Mouse (Mus musculus) neural tube, embryonic 14.5 days (tissue): ENCODE data around the gene Sbf2. TPM values are rescaled to one million over a fixed set of nuclear protein-coding genes. Genes with fewer than 3 reads are reported as not detected.

ENCODE experiments used
- ATAC-seq: fragments of 200-750 bp; cut with Nextera tagmentation; 2 replicates; pipeline ENCODE4 v1.8.0; 2017; ENCODE audit warnings: low read depth, mild to moderate bottlenecking, moderate TSS enrichment, moderate library complexity
- H3K27ac ChIP-seq: fragments of 300-500 bp; sonication (generic); 2 replicates; pipeline ENCODE4 v1.5.1; 2014; ENCODE audit warnings: low read depth, mild to moderate bottlenecking, control low read depth, low read length, moderate library complexity, mixed read lengths
- H3K27me3 ChIP-seq: fragments of 300-500 bp; sonication (generic); 2 replicates; pipeline ENCODE4 v1.6.1; 2014; ENCODE audit warnings: low read length; ENCODE audit not compliant: control insufficient read depth, insufficient read depth
- H3K36me3 ChIP-seq: fragments of 300-500 bp; sonication (generic); 2 replicates; pipeline ENCODE4 v1.6.1; 2014; ENCODE audit warnings: low read length, mixed read lengths; ENCODE audit not compliant: control insufficient read depth, insufficient read depth
- H3K4me1 ChIP-seq: fragments of 300-500 bp; sonication (generic); 2 replicates; pipeline ENCODE4 v1.6.1; 2014; ENCODE audit warnings: low read length; ENCODE audit not compliant: control insufficient read depth, insufficient read depth
- H3K4me2 ChIP-seq: fragments of 300-500 bp; sonication (generic); 2 replicates; pipeline ENCODE4 v1.6.1; 2014; ENCODE audit warnings: mild to moderate bottlenecking, low read depth, low read length, control low read depth
- H3K4me3 ChIP-seq: fragments of 300-500 bp; sonication (generic); 2 replicates; pipeline ENCODE4 v1.5.1; 2014; ENCODE audit warnings: low read depth, low read length, control low read depth, mixed read lengths
- H3K9ac ChIP-seq: fragments of 300-500 bp; sonication (generic); replicated peaks from 2 replicates; pipeline ENCODE4 v1.6.1; 2014; ENCODE audit warnings: low read depth, mild to moderate bottlenecking, control low read depth, low read length, mixed read lengths
- H3K9me3 ChIP-seq: fragments of 300-500 bp; sonication (generic); 2 replicates; pipeline ENCODE4 v1.6.1; 2016; ENCODE audit warnings: low read length; ENCODE audit not compliant: control insufficient read depth
- WGBS: fragments of 180-500 bp; shearing (Covaris S2); extraction: QIAGEN DNeasy Blood & Tissue Kit; methylation state at CpG from one replicate; pipeline ENCODE4 v1.1.7; 2014; 5-methylcytosine and 5-hydroxymethylcytosine counted together
- polyA plus RNA-seq: library from polyadenylated mRNA; unstranded; fragments of >200 nt; fragmentation: Nextera tagmentation; extraction: Ambion mirVana; gene quantifications from 2 replicates; pipeline ENCODE4 v1.2.1, GENCODE M21; 2014

The Sbf2 gene
- polyA plus RNA-seq, 1 experiment from 2014 or later: 83.1 TPM

- Histone ChIP-seq H3K9ac (no peak overlapping the region), H3K27ac (no peak overlapping the region), H3K9me3 (no peaks in the 10 kb centered on the region), H3K27me3 (no peaks in the 10 kb centered on the region), H3K4me2 (no peak overlapping the region), H3K36me3 (no peaks in the 10 kb centered on the region), H3K4me3 (no peak overlapping the region), H3K4me1 (no peaks in the 10 kb centered on the region)
- WGBS: 93% methylated on average over 11 of the region's 11 CpGs
- ATAC-seq: no peak
These were observed 333.1 kb downstream of the Sbf2 start for GRCm38 (mm10) chr7:110281435-110282256.

DNA sequence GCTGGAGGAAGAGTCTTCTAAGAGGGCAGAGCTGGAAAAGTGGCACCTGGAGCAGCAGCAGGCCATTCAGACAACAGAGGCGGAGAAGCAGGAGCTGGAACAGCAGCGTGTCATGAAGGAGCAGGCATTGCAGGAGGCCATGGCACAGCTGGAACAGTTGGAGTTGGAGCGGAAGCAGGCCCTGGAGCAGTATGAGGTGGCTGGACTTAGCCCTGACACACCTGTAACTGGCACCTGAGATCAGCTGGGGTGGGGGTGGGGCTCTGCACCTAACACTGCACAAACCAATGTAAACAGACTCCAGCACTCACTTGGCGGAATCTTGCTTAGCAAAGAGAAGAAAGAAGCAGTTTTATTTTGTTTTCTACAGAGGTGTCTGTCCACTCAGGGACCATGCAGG, 335.5 kb downstream of the Sbf2 start:
- no peak overlapping the region for H3K27ac ChIP-seq
- whole genome bisulfite sequencing: 96% methylated on average over 4 of the region's 4 CpGs
- H3K36me3 ChIP-seq: no peaks in the 10 kb centered on the region
- H3K4me1 ChIP-seq: no peaks in the 10 kb centered on the region
- H3K9ac ChIP-seq: no peak overlapping the region
- ATAC-seq: no peak
- no peak overlapping the region for H3K4me3 ChIP-seq
- H3K9me3 ChIP-seq: no peaks in the 10 kb centered on the region
- H3K4me2 ChIP-seq: no peak overlapping the region
- no peaks in the 10 kb centered on the region for H3K27me3 ChIP-seq

DNA sequence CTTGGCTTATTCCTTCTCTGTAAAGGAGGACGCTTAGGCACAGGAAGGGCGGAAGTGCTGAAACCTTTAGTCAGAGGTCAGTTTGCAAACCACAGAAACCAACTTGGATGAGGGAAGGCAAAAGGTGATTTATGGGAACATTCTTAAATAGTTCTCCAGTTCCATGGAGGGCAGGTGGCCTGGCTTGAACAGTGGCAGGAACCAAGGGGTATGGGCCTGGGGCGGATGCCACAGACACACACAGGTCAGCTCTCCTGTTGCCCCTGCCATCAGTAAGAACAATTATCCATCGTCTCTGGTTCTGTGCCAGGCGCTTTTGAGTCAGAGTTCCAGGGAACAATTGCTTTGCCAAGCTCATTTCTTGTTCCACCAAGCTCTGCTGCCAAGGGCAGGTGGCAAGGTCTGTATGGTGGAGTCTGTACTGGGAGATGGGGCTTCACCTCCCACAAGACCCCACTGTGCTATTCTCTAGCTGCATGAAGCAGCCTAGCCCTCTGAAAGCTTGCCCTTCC, 336.9 kb downstream of the Sbf2 start:
- Histone ChIP-seq H3K4me2 (no peak overlapping the region), H3K27me3 (no peaks in the 10 kb centered on the region), H3K9ac (no peak overlapping the region), H3K36me3 (no peaks in the 10 kb centered on the region), H3K27ac (no peak overlapping the region), H3K4me3 (no peak overlapping the region), H3K4me1 (no peaks in the 10 kb centered on the region), H3K9me3 (no peaks in the 10 kb centered on the region)
- 93% methylated on average over 5 of the region's 5 CpGs for WGBS
- no peak for ATAC-seq

GRCm38 (mm10) chr7:110272434-110272833, 342.3 kb downstream of the Sbf2 start:
- no peaks in the 10 kb centered on the region for H3K27me3 ChIP-seq
- H3K4me2 ChIP-seq: no peak overlapping the region
- H3K9ac ChIP-seq: no peak overlapping the region
- no peak overlapping the region for H3K27ac ChIP-seq
- no peak for ATAC-seq
- H3K4me1 ChIP-seq: no peaks in the 10 kb centered on the region
- no peaks in the 10 kb centered on the region for H3K36me3 ChIP-seq
- H3K4me3 ChIP-seq: no peak overlapping the region
- no peaks in the 10 kb centered on the region for H3K9me3 ChIP-seq
- 89% methylated on average over 4 of the region's 4 CpGs for WGBS

DNA sequence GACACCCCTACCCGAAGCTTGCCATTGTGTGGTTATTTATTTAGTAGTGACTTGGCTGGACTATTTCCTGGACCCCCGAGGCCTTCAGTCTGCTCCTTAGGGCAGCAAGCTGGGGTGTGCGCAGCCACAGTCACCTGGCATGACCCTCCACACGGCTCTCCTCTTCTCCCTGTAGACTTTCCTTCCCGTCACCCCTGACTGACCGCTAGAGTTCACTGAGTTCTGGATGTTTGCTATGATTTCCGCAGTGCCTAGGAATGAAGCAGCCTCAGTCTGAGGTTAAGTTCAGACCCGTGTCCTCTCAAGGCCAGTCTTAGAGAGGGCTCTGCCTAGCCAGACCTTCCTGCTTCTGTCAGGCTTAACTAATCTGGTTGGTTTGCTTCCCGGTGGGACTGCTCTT, 342.9 kb downstream of the Sbf2 start:
- Histone ChIP-seq H3K36me3 (no peaks in the 10 kb centered on the region), H3K4me1 (no peaks in the 10 kb centered on the region), H3K27me3 (no peaks in the 10 kb centered on the region), H3K9me3 (no peaks in the 10 kb centered on the region), H3K9ac (no peak overlapping the region), H3K4me2 (no peak overlapping the region), H3K4me3 (no peak overlapping the region), H3K27ac (no peak overlapping the region)
- no peak for ATAC-seq
- WGBS: 78% methylated on average over 9 of the region's 9 CpGs

DNA sequence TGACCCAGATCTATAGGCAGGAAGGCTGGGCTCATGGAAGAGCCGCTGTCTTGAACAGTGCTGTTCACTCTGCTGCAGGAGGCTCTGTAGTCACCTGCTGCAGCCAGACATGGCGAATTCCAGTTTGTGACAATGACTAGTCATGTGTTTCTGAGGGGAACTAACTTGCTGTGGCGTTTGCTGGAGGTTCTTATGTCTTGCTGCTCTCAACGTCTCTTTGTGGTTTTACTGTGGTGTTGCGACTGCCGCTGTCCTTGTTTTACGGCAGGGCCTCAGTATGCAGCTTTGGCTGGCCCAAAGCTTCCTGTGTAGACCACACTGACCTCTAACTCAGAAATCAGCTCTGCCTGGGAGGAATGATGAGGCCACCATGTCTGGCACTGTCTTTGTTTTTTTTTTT, 344.3 kb downstream of the Sbf2 start:
- no peak overlapping the region for H3K9ac ChIP-seq
- no peak overlapping the region for H3K27ac ChIP-seq
- 79% methylated on average over 7 of the region's 7 CpGs for WGBS
- H3K4me2 ChIP-seq: no peak overlapping the region
- H3K9me3 ChIP-seq: no peaks in the 10 kb centered on the region
- H3K4me3 ChIP-seq: no peak overlapping the region
- H3K4me1 ChIP-seq: no peaks in the 10 kb centered on the region
- ATAC-seq: no peak
- H3K27me3 ChIP-seq: no peaks in the 10 kb centered on the region
- H3K36me3 ChIP-seq: no peaks in the 10 kb centered on the region

DNA sequence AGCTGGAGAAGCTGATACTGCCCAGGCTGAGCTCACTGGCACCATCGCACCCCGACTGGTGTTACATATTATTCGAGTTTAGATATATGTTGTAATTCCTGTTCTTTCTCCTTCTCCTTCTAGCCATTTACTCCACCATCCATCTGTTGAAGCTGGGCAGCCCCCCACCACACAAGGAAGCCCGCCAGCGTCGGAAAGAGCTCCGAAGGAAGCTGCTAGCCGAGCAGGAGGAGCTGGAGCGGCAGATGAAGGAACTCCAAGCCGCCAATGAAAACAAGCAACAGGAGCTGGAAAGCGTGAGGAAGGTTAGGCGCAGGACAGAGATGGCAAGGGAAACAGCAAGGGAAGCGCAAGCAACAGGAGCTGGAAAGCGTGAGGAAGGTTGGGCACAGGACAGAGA, 344.9 kb downstream of the Sbf2 start:
- no peaks in the 10 kb centered on the region for H3K27me3 ChIP-seq
- WGBS: 90% methylated on average over 14 of the region's 14 CpGs
- H3K4me1 ChIP-seq: no peaks in the 10 kb centered on the region
- ATAC-seq: no peak
- no peak overlapping the region for H3K9ac ChIP-seq
- no peaks in the 10 kb centered on the region for H3K9me3 ChIP-seq
- no peak overlapping the region for H3K27ac ChIP-seq
- no peak overlapping the region for H3K4me2 ChIP-seq
- H3K36me3 ChIP-seq: no peaks in the 10 kb centered on the region
- no peak overlapping the region for H3K4me3 ChIP-seq

DNA sequence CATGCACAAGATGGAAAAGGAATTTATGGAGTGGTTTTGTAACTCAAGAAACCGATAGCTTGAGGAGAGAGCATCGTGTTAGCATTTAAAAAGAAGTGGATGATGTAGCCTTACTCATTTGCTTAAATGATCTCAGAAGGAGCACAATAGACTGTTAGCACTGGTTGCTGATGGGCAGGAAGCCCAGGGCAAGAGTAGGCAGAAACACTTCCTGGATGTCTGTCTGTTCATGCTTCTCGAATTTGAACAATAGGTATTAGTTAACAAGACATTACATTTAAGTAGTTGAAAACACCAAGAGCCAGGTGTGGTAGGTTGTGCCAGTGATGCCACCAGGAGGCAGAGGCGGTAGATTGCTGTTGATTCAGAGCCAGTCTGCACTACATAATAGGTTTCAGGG, 346.2 kb downstream of the Sbf2 start:
- Histone ChIP-seq H3K36me3 (no peaks in the 10 kb centered on the region), H3K27ac (no peak overlapping the region), H3K9ac (no peak overlapping the region), H3K27me3 (no peaks in the 10 kb centered on the region), H3K4me3 (no peak overlapping the region), H3K4me1 (no peaks in the 10 kb centered on the region), H3K9me3 (no peaks in the 10 kb centered on the region), H3K4me2 (no peak overlapping the region)
- WGBS: 75% methylated on average over 4 of the region's 4 CpGs
- no peak for ATAC-seq

DNA sequence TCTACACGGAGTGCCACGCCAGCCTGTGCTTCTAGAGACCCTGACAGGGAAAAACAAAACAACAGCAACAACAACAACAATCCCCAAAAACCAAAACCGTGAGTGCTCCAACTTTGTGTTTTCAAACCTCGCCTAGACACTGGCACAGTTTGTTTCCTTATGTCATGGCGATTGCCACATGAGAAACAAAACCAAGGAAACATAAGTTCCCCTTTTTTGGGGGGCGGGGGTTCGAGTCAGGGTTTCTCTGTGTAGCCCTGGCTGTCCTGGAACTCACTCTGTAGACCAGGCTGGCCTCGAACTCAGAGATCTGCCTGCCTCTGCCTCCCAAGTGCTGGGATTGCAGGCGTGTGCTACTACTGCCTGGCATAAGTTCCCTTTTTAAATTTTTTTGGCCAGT, 346.7 kb downstream of the Sbf2 start:
- no peak for ATAC-seq
- H3K4me2 ChIP-seq: no peak overlapping the region

More for the DNA sequence above, 346.7 kb downstream of the Sbf2 start:
- Histone ChIP-seq H3K27ac (no peak overlapping the region), H3K4me1 (no peaks in the 10 kb centered on the region), H3K9ac (no peak overlapping the region), H3K9me3 (no peaks in the 10 kb centered on the region), H3K4me3 (no peak overlapping the region), H3K36me3 (no peaks in the 10 kb centered on the region), H3K27me3 (no peaks in the 10 kb centered on the region)
- WGBS: 97% methylated on average over 9 of the region's 9 CpGs
